ENCODE assay signal across 10 mouse cellular contexts in the genomic region with DNA sequence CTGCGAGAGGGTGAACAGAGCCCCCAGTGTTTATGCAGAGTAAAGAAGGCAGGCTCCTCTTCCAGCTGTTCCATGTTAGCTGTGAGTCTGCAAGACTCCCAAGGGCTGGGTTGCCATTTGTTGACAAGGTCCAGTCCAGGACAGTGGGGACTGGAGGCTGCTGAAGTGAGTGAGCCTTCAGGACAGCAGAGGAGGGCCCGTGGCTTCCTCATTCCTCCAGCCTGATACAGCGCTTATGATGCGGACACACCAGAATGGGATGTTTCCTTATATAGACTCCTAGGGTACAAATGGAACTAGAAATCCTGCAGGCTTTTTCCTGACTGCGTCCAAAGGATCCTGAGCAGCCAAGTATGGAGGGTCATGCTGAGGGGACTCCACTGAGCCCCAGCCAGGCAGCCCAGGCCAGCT. TPM values are rescaled to one million over a fixed set of nuclear protein-coding genes. Genes with fewer than 3 reads are reported as not detected.
DNase-seq lines count a peak whose midpoint lies in the region; ATAC-seq and TF ChIP-seq lines count a peak whose summit lies in the region.
"Had no signal": no experiment of that assay in that cellular context is flagged by ENCODE, and none has a peak within 500 bp of the region (broad histone marks: within the 10 kb centered on the region; RNA-seq: fewer than 3 reads in every experiment).

No protein-coding gene starts in this region.

- H3K4me2 ChIP-seq in intestine, embryonic 14.5 days (ENCODE audit: low read length) = peak overlapping the region; percentile 96
- H3K4me2 ChIP-seq in neural tube, embryonic 12.5 days (replicated peaks) = peak overlapping the region; percentile 97

- DNase-seq in layer of hippocampus, adult 2 months (ENCODE audit: low spot score in 2 of 2) = no peak
- DNase-seq in layer of hippocampus, postnatal 14 days (ENCODE audit: low spot score in 2 of 2) = no peak
- peak; percentile 82 for DNase-seq in intestine, embryonic 14.5 days (ENCODE audit: low spot score)
- peak; percentile 30 for DNase-seq in liver, adult 2 months (ENCODE audit: extremely low read depth, low read depth, low spot score)
- no peak for DNase-seq in thymus, adult 2 months

- no peaks in the 10 kb centered on the region for H3K27me3 ChIP-seq in intestine, embryonic 14.5 days (replicated peaks; ENCODE audit: control insufficient read depth, insufficient read depth, low read length)
- no peaks in the 10 kb centered on the region for H3K27me3 ChIP-seq in liver, adult 2 months (ENCODE audit: control insufficient read depth, insufficient read depth, low read length)
- peaks cover 7% of the 10 kb centered on the region for H3K27me3 ChIP-seq in neural tube, embryonic 12.5 days (replicated peaks)
- H3K27me3 ChIP-seq in thymus, adult 2 months (ENCODE audit: control insufficient read depth, insufficient read depth, low read length) = peaks cover 23% of the 10 kb centered on the region

- 10% methylated on average over 5 of the region's 5 CpGs for WGBS in intestine, embryonic 14.5 days
- 64% methylated on average over 5 of the region's 5 CpGs for WGBS in liver, adult 2 months
- WGBS in neural tube, embryonic 12.5 days = 29% methylated on average over 5 of the region's 5 CpGs
- WGBS in thymus, adult 2 months = 57% methylated on average over 5 of the region's 5 CpGs

- H3K79me2 ChIP-seq in liver, adult 2 months (ENCODE audit: control insufficient read depth, insufficient read depth, low read length) = no peaks in the 10 kb centered on the region

- ATAC-seq in granulocyte monocyte progenitor cell, adult 5-6 weeks (replicated peaks; ENCODE audit: poor library complexity, severe bottlenecking) = peak; percentile 27; the same call in 1 of the 2 replicates
- peak; percentile 33; the same call in 1 of the 2 replicates for ATAC-seq in intestine, embryonic 14.5 days (replicated peaks; ENCODE audit: low FRiP score, low TSS enrichment, low read depth)
- ATAC-seq in neural tube, embryonic 12.5 days (ENCODE audit: low FRiP score, low read depth) = no peak

- peak overlapping the region; percentile 62; the same call in 1 of the 2 replicates for H3K4me3 ChIP-seq in layer of hippocampus, adult 2 months
- H3K4me3 ChIP-seq in cortical plate, adult 2 months (ENCODE audit: insufficient read depth, low read length) = peak overlapping the region; percentile 70
- H3K4me3 ChIP-seq in intestine, embryonic 14.5 days (ENCODE audit: low read depth, low read length) = peak overlapping the region; percentile 75
- no peak overlapping the region for H3K4me3 ChIP-seq in liver, adult 2 months (ENCODE audit: insufficient read depth, low read depth, low read length)
- H3K4me3 ChIP-seq in neural tube, embryonic 12.5 days = peak overlapping the region; percentile 55
- H3K4me3 ChIP-seq in thymus, adult 2 months (ENCODE audit: control insufficient read depth, insufficient read depth, low read length) = no peak overlapping the region
- H3K4me3 ChIP-seq: erythroblast, embryonic 14.5 days had no signal

- TF ChIP-seq CTCF in layer of hippocampus, adult 2 months (conservative IDR thresholded peaks at IDR 0.05) = no peak
- no peak for TF ChIP-seq CTCF in cortical plate, adult 2 months (IDR thresholded peaks at IDR 0.05; ENCODE audit: extremely low read depth, insufficient read depth, low read length)
- no peak for TF ChIP-seq CTCF in liver, adult 2 months (IDR thresholded peaks at IDR 0.05; ENCODE audit: low read depth, low read length)
- no peak for TF ChIP-seq CTCF in thymus, adult 2 months (IDR thresholded peaks at IDR 0.05; ENCODE audit: borderline replicate concordance, control insufficient read depth, extremely low read depth, insufficient read depth, low read length, poor library complexity)

- no peak for TF ChIP-seq POLR2A in cortical plate, adult 2 months (IDR thresholded peaks at IDR 0.05; ENCODE audit: extremely low read depth, insufficient read depth, low read length)
- no peak for TF ChIP-seq POLR2A in liver, adult 2 months (IDR thresholded peaks at IDR 0.05; ENCODE audit: extremely low read depth, insufficient read depth, low read length)
- TF ChIP-seq POLR2A in thymus, adult 2 months (IDR thresholded peaks at IDR 0.05; ENCODE audit: control insufficient read depth, extremely low read depth, insufficient read depth, low read length, poor library complexity) = no peak

- peak overlapping the region; percentile 44 for H3K9ac ChIP-seq in intestine, embryonic 14.5 days (ENCODE audit: low read length)
- H3K9ac ChIP-seq in liver, adult 2 months (ENCODE audit: low read depth, low read length) = no peak overlapping the region
- H3K9ac ChIP-seq in neural tube, embryonic 12.5 days = no peak overlapping the region

- H3K4me1 ChIP-seq in cortical plate, adult 2 months (ENCODE audit: control insufficient read depth, insufficient read depth, low read length) = peaks cover 7% of the 10 kb centered on the region
- H3K4me1 ChIP-seq in intestine, embryonic 14.5 days (replicated peaks; ENCODE audit: control insufficient read depth, insufficient read depth, low read length) = peaks cover 16% of the 10 kb centered on the region
- H3K4me1 ChIP-seq in liver, adult 2 months (ENCODE audit: control insufficient read depth, insufficient read depth, low read length) = peaks cover 3% of the 10 kb centered on the region; the same call in 1 of the 2 replicates
- H3K4me1 ChIP-seq in neural tube, embryonic 12.5 days = peaks cover 23% of the 10 kb centered on the region; the same call in 1 of the 2 replicates
- peaks cover 10% of the 10 kb centered on the region for H3K4me1 ChIP-seq in thymus, adult 2 months (replicated peaks; ENCODE audit: control insufficient read depth, insufficient read depth, low read length)

- no peaks in the 10 kb centered on the region for H3K9me3 ChIP-seq in intestine, embryonic 14.5 days (ENCODE audit: control insufficient read depth, low read length)
- no peaks in the 10 kb centered on the region for H3K9me3 ChIP-seq in neural tube, embryonic 12.5 days

- peaks cover 13% of the 10 kb centered on the region; the same call in 1 of the 2 replicates for H3K36me3 ChIP-seq in intestine, embryonic 14.5 days (ENCODE audit: control insufficient read depth, insufficient read depth, low read length)
- no peaks in the 10 kb centered on the region for H3K36me3 ChIP-seq in liver, adult 2 months (ENCODE audit: control insufficient read depth, insufficient read depth, low read length)
- H3K36me3 ChIP-seq in neural tube, embryonic 12.5 days = no peaks in the 10 kb centered on the region; the same call in 1 of the 2 replicates
- H3K36me3 ChIP-seq in thymus, adult 2 months (ENCODE audit: control insufficient read depth, insufficient read depth, low read length) = no peaks in the 10 kb centered on the region

- peak overlapping the region; percentile 19; the same call in 1 of the 2 replicates for H3K27ac ChIP-seq in layer of hippocampus, adult 2 months
- 0 out of 2 replicates have a peak overlapping the region, but pooled peaks have one; percentile 36 for H3K27ac ChIP-seq in cortical plate, adult 2 months (ENCODE audit: insufficient read depth, low read length)
- H3K27ac ChIP-seq in intestine, embryonic 14.5 days (ENCODE audit: low read depth) = peak overlapping the region; percentile 87
- no peak overlapping the region for H3K27ac ChIP-seq in liver, adult 2 months (replicated peaks; ENCODE audit: insufficient read depth, low read depth, low read length)
- H3K27ac ChIP-seq in neural tube, embryonic 12.5 days = no peak overlapping the region
- no peak overlapping the region for H3K27ac ChIP-seq in thymus, adult 2 months (ENCODE audit: control insufficient read depth, insufficient read depth, low read length)

RNA-seq across cellular contexts. Expression of gene Samd4, which starts 3.2 kb away (rescaled TPM):
- 10 to 100 TPM; 11.2 to 14.4 TPM for total RNA-seq in layer of hippocampus, adult 2 months (2021)
- 10 to 100 TPM; 10.9 to 11.2 TPM for total RNA-seq in layer of hippocampus, postnatal 14 days (2021)
- 13.0 and 14.0 TPM in 2 replicates for polyA plus RNA-seq in cortical plate, adult 2 months (2012; rRNA removed)
- total RNA-seq in granulocyte monocyte progenitor cell, adult 5-6 weeks (2014; fragmentation: Nextera tagmentation) = not detected in 2 replicates
- total RNA-seq in granulocyte monocyte progenitor cell, adult 5-6 weeks (2017) = not detected in 2 replicates
- 4.4 and 4.9 TPM in 2 replicates for polyA plus RNA-seq in intestine, embryonic 14.5 days (2014; fragmentation: Nextera tagmentation; extraction: Ambion mirVana)
- total RNA-seq in liver, adult 2 months (2014; rRNA removed) = 1.6 and 3.0 TPM in 2 replicates
- polyA plus RNA-seq in liver, adult 2 months (2012; rRNA removed) = 0.77 and 1.6 TPM in 2 replicates
- 3.9 and 4.7 TPM in 2 replicates for polyA plus RNA-seq in neural tube, embryonic 12.5 days (2016; fragmentation: Nextera tagmentation; extraction: Ambion mirVana)
- polyA plus RNA-seq in thymus, adult 2 months (2012; rRNA removed) = 1.5 and 3.1 TPM in 2 replicates
- total RNA-seq: neutrophil, adult 5-6 weeks had no signal

RNA-seq across cellular contexts. Expression of gene Cgrrf1, which starts 54.0 kb away (rescaled TPM):
- 10 to 100 TPM; 19.2 to 21.1 TPM for total RNA-seq in layer of hippocampus, adult 2 months (2021)
- total RNA-seq in layer of hippocampus, postnatal 14 days (2021) = 10 to 100 TPM; 17.5 to 21.5 TPM
- 42.1 and 44.6 TPM in 2 replicates for polyA plus RNA-seq in cortical plate, adult 2 months (2012; rRNA removed)
- 21.5 and 28.4 TPM in 2 replicates for total RNA-seq in granulocyte monocyte progenitor cell, adult 5-6 weeks (2014; fragmentation: Nextera tagmentation)
- total RNA-seq in granulocyte monocyte progenitor cell, adult 5-6 weeks (2017) = 21.2 and 22.3 TPM in 2 replicates
- polyA plus RNA-seq in intestine, embryonic 14.5 days (2014; fragmentation: Nextera tagmentation; extraction: Ambion mirVana) = 25.3 and 28.6 TPM in 2 replicates
- 54.1 and 63.8 TPM in 2 replicates for total RNA-seq in liver, adult 2 months (2014; rRNA removed)
- 27.8 and 32.1 TPM in 2 replicates for polyA plus RNA-seq in liver, adult 2 months (2012; rRNA removed)
- 23.2 and 28.2 TPM in 2 replicates for polyA plus RNA-seq in neural tube, embryonic 12.5 days (2016; fragmentation: Nextera tagmentation; extraction: Ambion mirVana)
- polyA plus RNA-seq in thymus, adult 2 months (2012; rRNA removed) = 6.1 and 8.0 TPM in 2 replicates

Comparison
In these comparisons a context has a peak if more than half of its experiments do, and no peak if none do; other contexts are left out.
1. DNase-seq: peak in intestine, embryonic 14.5 days (single experiment) and liver, adult 2 months (single experiment); none in layer of hippocampus, adult 2 months (0 of 2), layer of hippocampus, postnatal 14 days (0 of 2) and thymus, adult 2 months (single experiment).
2. H3K27ac ChIP-seq: peak in layer of hippocampus, adult 2 months (single experiment), cortical plate, adult 2 months (single experiment) and intestine, embryonic 14.5 days (single experiment); none in liver, adult 2 months (single experiment), neural tube, embryonic 12.5 days (single experiment) and thymus, adult 2 months (single experiment).
3. H3K4me3 ChIP-seq: peak in layer of hippocampus, adult 2 months (single experiment), cortical plate, adult 2 months (single experiment), intestine, embryonic 14.5 days (single experiment) and neural tube, embryonic 12.5 days (single experiment); none in liver, adult 2 months (single experiment) and thymus, adult 2 months (single experiment).